Mouse (Mus musculus) gastrocnemius, postnatal 36 days (tissue): ENCODE data around the gene Mpp2. TPM values are rescaled to one million over a fixed set of nuclear protein-coding genes. Genes with fewer than 3 reads are reported as not detected.

Experiments used
- DNase-seq, 2 experiments: peaks; one replicate each; pipeline ENCODE4 v3.0.0; 2022
- intact Hi-C: fragments of 180-260 bp; cut with DNase I; formaldehyde crosslinking; loops from one replicate; pipeline ENCODE4 v1.15.1; 2025
- long read RNA-seq, 2 experiments: library from polyadenylated mRNA; stranded (forward); transcript quantifications; one replicate each; pipeline ENCODE4 v2.0.0; 2021
- total RNA-seq, 2 experiments: library from RNA; stranded (reverse); gene quantifications; 2 replicates each; pipeline ENCODE4 v1.2.3; 2021

Gene Mpp2
- 1 to 10 TPM in 1 of 2 experiments, under 1 TPM in 1; 0.91 to 1.8 TPM for total RNA-seq
- long read RNA-seq, experiment 1 = 0 reads
- long read RNA-seq, experiment 2 = 0 reads

DNA sequence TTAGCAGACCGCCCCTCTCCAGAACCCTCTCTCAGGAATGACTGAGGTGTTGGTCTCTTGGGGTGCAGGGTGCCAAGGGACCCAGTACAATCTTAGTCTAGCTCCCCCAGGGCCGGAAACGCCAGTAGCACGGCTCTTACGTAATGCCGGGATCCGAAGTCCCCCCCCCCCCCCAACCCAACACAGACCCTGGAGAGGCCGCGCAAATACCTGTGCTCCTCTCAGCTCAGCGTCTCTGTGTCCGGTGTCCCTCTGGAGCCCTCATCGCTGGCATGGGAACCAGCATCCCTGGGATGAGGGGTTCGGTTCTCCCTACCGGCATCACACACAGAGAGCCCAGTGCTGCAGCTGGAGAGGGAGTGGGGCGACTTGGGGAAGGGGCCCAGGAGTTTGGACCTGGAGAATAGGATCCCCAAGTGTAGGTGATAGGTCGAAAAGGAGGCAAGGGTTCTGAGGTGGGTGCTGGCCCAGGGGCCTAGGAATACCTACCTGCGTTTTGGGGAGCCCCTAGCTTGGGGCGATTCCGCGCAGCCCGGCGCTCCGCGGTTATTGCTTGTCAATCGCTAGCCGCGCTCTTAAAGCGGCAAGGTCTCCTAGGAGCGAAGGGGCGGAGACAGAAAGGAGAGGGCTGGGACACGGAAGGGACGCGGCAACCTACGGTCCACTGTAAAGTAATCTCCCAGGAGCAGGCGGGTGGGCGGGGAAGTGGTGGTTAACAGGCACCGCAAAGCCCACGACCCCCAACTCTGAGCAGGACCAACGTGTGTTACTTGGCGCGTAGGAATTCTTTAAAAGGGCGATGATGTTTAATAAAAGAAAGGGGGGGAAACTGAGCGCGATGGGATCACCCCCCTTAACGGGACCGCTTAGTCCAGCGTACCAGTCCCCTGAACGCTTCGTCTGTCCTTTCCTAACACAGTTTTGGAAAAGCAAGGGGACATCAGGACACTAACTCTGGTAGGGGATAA lies at the start of gene Mpp2:
TSS of gene Mpp2 (minus strand) at position 585 of the 968 bp plus-strand sequence.
- intact Hi-C loops = loop anchor here (2.0 kb wide), 1 partner anchor 27 kb away; no protein-coding TSS in a partner anchor
- peak; percentile 33 to 47 for DNase-seq

DNA sequence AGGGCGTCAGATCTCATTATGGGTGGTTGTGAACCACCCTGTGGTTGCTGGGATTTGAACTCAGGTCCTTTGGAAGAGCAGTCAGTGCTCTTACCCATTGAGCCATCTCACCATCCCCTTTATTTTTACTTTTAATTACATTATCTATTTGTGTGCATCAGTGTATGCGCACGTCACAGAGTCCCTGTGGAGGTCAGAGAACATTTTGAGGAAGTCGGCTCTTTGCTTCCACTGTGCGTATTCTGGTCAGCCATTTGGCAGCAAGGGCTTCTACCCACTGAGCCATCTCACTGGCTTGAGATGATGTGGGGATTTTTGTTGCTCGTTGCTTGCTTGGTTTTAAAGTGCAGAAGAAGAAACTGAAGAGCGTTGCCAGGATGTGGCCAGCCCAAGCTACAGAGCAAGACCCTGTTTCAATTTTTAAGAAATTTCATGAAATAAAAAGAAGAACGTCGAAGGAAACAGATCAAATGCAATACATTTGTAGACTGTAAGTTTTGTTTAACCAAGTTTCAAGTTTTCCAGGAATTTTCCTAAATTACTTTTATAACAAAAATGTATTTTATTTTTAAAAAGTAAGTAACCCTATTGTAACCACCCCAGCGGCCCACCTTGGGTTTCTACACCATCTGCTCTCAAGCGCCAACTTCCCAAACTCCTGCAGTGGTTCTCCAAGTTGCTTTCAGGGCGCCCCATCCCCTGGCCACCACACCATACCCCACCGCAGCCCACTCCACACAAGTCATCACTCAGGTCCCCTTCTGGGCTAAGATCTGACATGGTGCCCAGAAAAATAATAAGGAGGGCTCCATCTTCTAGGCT lies 49.5 kb upstream of the Mpp2 start:
- DNase-seq = no peak
- intact Hi-C loops = loop anchor here (1.0 to 5.0 kb wide), 3 partner anchors 36 to 146 kb away; no protein-coding TSS in a partner anchor

DNA sequence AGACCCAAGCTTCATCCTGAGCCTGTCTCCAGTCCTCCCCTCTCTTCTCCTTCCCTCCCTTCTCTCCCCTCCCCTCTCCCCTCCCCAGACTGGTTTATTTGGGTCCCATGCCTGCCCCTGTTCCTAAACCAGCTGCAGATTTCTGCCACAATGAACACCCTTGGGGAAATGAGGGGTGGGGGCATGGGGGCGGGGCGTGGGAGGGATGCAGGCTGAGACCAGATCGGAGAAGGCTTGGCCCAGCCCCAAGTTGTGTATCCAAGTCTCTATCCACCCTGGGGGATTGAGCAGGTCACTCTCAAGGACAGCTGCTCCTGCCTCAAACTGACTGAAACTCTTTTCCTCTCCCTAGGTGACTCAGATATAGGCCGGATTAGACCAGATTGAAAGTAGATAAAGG lies 46.2 kb upstream of the Mpp2 start:
- intact Hi-C loops = no loop called here
- DNase-seq = no peak

DNA sequence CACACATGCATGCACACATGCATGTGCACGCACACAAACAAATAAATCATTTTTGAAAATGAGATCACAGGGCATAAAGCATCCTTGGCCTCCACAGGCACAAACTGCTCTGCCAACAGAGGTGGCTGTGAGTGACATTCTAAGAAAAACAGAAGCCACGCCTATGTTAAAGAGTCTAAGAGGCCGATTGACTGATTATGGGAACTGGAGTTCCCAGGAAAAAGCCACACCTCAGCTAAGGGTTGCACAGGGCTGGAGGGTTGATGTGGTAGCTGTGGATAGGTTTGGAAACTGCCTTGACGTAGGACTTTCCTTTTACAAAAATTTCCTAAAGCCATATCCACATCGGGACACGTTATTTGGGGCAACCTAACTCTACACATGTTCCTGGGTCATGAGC lies 29.1 kb upstream of the Mpp2 start:
- intact Hi-C loops = no loop called here
- no peak for DNase-seq

DNA sequence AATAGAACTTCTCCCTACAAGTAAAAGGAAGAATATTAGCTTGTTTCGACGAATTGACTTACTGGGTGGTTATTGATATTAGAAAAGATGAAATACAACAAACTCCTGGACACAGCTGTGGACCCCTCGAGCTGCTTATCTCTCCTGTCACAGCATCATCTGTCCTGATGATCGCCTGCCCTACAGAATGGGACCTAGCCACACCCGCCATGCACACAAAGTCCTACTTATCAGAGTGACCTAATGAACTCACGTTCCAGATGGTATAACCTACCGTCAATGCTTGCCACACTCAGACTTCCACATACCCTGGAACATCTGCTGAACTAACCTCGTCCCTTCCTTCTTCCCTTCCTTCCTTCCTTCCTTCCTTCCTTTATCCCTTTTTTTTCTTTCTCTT lies 27.9 kb upstream of the Mpp2 start:
- intact Hi-C loops = no loop called here
- DNase-seq = no peak

DNA sequence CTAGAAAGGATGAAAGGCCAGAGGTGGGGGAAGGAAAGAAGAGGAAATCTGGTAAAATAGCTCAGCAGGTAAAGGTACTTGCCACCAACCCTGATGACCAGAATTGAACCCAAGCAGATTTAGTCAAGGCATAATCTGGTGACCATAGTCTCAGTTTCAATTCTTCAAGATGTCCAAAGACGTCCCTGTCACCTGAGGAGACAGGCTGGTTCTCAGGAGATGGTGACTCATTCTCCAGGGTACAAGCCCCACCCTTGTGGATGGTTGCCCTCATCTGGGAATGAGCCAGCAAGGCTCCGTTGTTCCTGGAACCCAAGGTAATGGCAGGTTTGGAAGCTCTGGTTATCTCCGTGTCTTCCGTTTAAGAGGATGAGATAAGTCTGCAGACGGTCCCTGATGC lies 23.3 kb upstream of the Mpp2 start:
- intact Hi-C loops = no loop called here
- DNase-seq = no peak

DNA sequence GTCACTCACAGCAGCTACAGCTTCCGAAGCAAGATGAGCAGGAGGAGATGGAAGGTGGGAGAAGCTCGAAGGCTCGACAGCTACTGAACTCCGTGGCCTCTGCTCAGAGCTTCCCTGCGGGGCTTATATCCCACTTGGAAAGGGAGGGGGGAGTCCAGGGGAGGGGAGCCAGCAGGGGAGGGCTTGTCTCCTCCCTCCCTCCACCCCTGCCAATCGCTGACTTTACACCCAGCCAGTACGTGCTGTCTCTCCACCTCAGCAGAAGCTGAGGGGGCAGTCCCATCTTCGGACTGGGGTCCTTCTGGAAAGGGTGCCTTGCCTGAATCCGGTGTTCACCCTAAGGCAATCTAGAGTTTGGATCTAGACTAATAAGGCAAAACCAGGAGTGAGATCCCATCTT lies 19.4 kb upstream of the Mpp2 start, which contains the start of gene Pyy:
TSS of gene Pyy (minus strand) at position 101 of the 400 bp plus-strand sequence.
- DNase-seq = no peak
- intact Hi-C loops = no loop called here

DNA sequence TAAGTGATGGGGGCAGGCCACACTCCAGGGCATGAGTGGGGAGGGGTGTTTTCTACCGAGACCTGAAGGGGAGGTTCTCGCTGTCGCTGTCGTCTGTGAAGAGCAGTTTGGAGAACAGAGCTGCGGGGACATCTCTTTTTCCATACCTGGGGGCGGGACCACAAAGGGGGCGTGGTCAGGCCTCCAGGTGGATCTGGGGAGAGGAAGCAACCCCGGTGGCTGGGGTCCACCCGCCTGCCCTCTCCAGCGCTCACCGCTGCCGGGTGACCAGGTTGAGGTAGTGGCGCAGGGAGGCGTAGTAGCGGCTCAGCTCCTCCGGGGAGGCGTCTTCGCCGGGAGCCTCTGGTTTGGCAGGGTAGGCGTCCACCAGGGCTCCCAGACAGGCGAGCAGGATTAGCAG lies 18.6 kb upstream of the Mpp2 start:
- intact Hi-C loops = no loop called here
- DNase-seq = no peak

DNA sequence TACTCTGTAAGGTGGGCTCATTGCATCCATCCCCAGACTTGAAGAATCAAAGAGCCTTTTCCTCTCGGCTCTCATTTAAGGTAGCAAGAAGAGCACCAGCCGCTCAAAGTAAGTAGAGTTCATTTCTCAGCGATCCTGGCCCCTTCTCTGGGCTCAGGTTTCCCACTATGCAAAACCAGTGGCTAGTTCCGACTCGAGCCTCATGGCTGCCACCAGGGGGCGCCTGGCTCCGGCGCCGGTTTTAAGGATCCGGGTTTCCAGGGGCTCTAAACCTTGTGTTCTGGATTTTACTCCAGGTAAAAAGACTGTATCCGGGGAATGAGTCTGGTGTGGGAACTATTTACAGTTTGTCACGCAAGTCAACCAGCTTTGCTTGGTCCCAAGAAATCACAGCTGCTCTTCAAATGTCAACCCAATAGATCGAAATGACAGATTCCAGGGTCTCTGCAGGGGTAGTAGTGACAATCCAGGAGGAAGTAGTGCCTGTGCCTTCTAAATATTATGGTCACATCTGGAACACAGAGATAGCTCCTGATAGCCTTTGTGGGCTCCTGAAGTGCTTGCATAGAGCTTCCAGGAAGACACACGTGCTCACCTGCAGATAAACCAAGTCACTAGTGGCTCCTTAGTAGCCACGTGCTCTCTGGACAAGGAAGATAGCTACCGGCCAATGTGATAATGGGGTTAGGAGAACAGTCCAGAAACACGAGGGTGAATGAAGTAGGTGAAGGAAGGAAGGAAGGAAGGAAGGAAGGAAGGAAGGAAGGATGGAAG lies 14.4 kb upstream of the Mpp2 start:
- DNase-seq = peak; percentile 28 to 51
- intact Hi-C loops = loop anchor here (1.0 to 5.0 kb wide), 2 partner anchors 36 to 165 kb away; partner anchors contain the start of gene Asb16

DNA sequence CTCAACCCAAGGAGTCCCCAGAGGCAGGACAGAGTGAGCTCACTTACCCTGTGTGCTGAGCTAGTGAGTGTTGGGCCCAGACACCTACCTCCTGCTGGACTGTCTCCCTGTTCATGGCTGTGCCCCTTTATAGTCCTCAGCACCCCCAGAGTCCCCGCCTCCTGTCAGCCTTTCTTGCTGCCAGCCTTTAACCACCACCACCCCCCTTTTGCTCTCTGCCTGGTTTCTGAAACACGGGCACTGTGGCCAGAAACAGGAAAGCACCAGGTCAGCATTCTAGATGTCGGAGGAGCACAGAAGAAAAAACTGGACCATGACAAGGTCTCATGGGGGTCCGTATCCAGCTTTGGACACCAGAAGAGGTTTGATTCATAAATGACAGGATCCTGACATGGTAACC lies 12.9 kb upstream of the Mpp2 start, which contains the start of gene Ppy:
TSS of gene Ppy (minus strand) at position 101 of the 400 bp plus-strand sequence.
- intact Hi-C loops = loop anchor here (5.0 kb wide), 1 partner anchor 166 kb away; the partner anchor contains the start of gene Asb16
- DNase-seq = no peak

DNA sequence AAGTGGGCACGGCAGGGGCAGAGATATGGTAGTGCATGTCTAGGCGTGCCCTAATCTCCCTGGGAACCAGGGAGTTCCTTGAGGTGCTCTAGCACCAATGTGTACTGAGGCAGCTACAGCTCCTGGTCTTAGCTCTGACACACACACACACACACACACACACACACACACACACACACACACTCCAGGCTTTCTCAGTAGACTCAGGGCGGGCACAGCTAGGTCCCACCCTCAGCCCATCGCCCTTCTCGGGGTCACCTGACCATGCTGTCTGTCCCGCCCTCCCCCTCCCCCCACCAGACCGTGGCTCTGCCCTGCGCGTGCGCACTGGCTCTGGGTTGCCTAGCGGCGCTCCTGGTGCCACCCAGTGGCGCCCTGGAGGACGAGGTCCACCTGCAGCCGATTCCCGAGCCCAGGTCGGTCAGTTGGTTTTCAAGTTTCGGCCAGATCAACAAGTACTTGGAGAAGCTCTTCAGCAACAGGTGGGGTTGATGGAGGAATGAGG lies 8.6 kb upstream of the Mpp2 start:
- intact Hi-C loops = no loop called here
- peak in 1 of 2 experiments; percentile 27 for DNase-seq

DNA sequence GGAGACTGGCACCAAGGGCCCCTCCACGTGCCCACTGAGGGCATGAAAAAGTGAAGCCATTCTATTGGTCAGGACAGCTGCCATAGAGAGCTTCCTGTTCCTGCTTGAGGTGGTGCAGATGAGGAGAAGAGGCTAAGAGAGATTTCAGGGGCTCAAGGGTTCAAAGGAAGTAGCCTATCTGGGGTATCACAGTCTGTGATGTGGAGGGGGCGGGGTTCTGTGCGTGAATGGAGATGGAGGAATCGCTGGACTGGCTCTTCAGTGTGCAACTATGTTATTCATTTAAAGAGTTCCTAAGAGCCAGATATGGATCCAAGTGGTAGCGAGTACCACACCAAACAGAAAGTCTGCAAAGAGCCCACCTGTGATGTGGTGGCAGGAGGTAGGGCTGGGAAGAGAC lies 8.1 kb upstream of the Mpp2 start:
- intact Hi-C loops = no loop called here

DNA sequence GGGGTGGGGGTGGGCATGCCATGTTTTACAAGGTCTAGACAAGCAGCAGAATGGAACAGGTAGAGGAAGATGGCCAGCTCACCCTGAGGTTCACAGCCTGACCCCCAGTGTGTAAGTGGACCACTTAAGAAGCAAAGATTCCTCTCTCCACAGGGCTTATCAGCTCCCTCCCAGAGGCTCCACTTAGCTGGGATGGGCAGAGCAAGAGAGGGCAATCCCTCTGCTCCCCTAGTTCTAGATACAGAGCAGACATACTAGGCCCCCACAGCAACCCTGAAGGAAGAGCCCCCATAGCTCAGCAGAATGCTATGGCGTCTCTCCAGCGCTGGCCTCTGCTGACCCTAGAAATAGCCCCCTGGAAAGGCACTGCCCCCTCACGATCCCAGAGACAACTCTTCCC lies 7.4 kb upstream of the Mpp2 start:
- intact Hi-C loops = no loop called here
- no peak for DNase-seq

More for the DNA sequence above, 8.1 kb upstream of the Mpp2 start:
- DNase-seq = no peak

DNA sequence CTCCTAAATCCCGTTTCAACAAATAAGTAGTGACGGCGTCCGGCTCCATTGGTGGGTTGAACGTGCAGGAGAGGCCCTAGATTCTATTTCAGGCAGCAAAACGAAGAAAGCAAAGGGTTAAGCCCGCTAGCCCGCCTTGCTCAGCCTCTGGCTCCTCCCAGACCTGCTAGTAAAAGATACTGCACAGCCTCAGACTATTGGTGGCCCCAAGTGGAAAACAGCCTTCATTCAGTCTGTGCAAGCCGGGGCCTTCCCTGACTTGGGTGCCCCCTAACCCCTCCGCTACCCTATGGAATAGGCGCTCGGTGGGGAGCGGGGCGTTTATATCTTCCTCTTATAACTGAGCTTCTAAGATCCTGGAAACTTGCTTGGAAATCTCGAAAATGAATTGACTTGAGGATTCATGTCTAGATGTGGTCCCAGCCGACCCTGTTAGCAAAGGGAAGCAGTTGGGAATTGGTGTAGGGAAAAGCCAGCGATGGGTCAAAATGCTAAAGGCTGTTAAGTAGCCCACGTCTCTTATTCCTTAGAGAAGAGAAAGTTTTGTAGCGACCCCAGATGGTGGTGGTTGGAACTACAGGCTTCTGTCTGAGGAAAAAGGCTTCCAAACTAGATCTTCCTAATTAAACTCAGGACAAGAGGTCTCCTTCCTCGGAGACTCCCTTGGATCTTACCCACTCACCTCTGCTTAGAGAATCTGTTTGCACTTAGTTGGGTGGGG lies 933 bp upstream of the Mpp2 start:
- DNase-seq = peak in 1 of 2 experiments; percentile 31
- intact Hi-C loops = loop anchor here (2.0 kb wide), 1 partner anchor 28 kb away; no protein-coding TSS in a partner anchor

DNA sequence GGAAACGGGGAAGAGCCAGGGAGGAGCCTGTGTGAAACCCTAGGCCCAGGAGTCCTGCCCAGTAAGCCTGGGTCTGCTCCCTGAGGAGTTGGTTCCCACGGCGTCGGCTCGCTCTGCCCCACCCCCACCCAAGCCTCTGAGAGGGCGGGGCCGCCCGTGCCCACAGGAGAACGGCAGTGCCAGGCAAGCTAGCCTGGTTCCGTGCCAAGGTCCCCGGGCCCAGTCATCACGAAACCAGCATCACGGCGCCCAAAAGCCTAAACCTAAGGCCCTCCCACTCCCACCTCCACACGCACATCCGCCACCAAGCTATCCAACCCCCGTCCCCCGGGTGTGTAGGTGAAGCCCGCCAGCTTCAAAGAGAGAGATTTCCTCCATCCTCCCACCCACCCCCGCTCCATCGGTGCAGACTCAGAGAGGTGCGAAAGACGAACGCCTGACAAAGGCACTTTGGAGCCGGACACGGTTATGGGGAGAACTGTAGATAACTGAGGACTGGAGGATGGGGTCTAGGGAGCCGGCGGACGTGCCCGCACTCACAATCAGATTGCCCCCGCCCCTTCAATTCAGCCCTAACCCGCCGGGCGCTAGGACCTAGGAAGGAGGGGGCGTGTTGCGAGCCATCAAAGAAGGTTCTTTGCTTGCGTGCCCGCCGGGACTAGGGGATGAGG lies 1.1 kb downstream of the Mpp2 start:
- DNase-seq = peak; percentile 24 to 30
- intact Hi-C loops = no loop called here

DNA sequence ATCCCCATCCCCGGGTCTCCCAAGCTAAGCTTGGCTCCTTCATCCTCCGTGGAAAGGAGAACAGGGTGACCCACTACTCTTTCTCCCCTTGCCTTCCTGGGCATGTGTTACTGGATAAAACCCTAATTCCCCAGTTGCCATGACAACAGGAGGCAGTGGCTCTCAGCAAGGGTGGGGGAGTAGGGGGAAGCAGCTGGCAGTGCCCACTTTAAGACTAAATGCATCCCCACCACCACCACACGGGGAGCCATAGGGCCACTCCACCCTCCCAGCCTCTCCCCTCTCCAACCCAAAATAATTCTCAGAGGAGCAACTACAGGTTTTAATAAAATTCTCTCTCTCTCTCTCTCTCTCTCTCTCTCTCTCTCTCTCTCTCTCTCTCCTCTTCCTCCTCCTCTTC lies 2.0 kb downstream of the Mpp2 start:
- DNase-seq = no peak
- intact Hi-C loops = no loop called here

DNA sequence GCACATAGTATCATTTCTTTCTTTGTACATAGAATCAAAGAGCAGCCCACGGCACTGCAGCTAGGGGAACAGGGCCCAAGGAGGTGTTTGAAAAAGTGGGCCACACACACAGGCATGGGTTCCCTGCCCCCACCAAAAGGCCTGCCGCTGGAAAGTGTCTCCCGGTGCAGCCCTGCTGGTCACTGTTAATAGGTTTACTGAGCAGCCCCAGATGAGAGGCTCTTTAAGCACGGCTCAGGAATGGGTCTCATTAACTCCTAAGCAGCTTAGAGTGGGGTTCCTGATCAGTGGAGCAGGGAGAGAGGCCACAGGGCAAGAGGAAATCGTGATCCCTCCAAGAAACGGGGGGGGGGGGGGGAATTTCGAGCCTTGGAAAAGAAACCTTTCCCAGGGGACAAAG lies 4.2 kb downstream of the Mpp2 start:
- no peak for DNase-seq
- intact Hi-C loops = no loop called here

DNA sequence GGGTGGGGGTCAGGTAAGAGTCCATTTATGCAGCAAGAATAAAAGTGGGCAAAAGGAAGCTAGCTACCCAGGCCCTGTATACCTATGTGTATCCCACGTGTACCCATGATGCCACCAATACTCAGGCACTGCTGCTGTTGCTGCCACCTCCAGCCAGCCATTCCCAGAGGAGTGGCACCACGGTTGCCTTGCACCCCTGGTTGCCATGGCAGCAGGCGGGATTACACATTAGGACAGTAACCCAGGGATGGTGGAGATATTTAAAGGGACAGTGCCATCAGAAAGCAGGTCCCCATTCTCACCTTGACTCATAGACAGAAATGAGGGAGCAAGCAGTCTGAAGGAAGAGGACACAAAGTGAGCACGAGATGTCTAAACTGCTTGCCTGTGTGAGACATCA lies 5.1 kb downstream of the Mpp2 start:
- no peak for DNase-seq
- intact Hi-C loops = no loop called here

DNA sequence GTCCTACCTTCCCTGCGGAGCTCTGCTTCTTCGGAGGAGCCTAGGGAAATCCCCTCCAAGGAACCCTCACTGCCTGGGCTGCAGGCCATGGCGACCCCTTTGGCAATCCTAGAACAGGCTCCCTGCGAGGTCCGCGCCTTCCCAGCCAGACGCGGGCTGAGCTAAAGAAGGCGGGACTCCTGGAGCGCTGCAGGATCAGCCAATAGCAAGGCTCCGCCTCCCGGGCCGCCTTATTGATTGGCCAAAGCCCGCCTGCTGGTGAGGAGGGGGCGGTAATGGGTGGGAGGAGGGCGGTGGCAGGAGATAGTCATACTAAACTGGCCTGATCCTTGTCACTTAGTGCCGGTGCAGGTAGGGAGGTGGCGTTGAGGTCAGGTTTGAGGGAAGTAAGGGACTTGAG lies 6.0 kb downstream of the Mpp2 start:
- DNase-seq = peak in 1 of 2 experiments; percentile 44
- intact Hi-C loops = no loop called here
